Mouse (Mus musculus) frontal cortex, postnatal 14 days (tissue): ENCODE results near the gene Cbx5.
A peak's percentile ranks its signal among the peaks of the same experiment; 100 is the strongest.
"Not testable (repeated sequence)": the region's sequence is repeated elsewhere in the genome, so short reads cannot be mapped to it uniquely, and the experiment has no call there.

Experiments used
- DNase-seq, 2 experiments: peaks; one replicate each; pipeline ENCODE4 v3.0.0; 2022; ENCODE audit warnings: low spot score in 2 of 2

Gene Cbx5

DNA sequence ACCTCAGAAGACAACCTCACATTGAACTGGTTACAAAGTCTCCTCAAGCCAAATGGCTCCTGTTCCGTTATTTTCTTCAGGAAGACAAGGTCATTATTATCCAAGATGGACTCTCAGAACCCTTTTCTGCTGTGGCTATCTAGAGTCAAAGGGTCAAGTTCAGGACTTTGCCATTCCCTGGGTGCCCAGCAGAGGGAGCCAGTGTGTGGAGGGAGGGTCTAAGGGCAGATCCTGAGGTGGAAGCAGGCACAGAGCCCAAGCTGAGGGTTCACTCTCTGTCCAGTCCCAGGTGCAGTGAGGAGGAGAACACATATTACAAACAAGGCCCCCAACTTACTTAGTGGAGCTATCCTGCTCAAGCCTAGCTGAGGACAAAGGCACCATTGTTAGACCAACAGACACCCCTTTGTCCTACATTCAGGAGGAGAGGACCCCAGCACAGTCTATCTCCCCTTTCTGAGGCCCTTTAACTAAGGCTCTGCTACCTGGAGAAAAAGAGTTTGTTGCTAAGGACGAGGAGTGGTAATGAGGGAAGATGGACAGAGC is 10.7 kb upstream of the Cbx5 start:
- no peak for DNase-seq

DNA sequence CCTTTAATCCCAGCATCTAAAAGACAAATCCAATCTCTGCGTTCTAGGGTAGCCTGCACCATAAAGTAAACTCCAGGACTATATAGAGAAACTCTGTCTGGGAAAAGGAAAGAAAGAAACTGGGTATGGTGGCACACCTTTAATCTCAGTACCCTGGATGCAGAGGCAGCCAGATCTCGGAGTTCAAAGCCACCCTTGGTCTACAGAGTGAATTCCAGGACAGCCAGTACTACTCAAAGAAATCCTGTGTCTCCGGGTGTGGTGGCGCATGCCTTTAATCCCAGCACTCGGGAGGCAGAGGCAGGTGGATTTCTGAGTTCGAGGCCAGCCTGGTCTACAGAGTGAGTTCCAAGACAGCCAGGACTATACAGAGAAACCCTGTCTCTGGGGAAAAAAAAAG is 9.9 kb upstream of the Cbx5 start:
- not testable (repeated sequence) for DNase-seq

DNA sequence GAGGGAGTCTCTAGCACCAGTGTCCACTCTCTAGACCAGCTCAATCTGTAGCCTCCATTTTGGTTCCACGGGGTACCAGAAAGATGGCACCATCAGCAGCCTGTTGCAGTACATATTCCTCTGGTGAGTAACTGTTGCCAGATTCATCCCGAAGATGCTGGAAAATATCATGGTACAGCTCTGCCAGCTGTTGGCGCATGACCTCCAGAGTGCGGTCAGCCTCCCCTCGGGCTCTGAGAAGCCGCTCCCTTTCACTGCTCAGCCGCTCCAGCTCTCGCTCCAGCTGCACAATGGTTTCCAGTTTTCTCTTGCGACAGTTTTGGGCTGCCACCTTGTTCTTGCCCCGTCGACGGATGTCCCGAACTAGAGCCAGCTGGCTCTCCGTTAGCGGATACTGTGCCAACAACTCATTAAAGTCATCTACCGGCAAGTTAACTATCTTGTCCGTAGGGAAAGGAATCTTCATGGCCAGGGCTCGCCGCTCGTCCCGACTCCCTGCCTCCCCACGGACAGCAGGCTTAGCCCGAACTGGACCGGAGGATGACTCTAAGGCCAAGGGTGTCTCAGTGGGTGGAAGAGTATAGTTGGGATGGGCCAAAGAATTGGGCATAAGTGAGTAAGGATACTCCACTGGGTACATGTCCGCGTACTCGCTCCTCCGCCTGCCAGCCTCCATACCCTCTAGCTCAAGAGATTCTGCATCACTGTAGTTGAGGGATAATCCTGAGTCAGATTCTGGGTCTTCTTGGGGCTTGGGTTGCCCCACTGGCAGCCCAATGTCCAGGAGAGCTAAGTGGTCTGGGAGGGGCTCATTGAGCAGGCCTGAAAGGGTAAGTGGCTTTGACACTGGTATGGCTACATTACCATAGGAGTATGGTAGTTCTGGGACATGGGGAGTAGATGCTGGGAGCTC is 9.0 kb upstream of the Cbx5 start:
- DNase-seq = no peak

DNA sequence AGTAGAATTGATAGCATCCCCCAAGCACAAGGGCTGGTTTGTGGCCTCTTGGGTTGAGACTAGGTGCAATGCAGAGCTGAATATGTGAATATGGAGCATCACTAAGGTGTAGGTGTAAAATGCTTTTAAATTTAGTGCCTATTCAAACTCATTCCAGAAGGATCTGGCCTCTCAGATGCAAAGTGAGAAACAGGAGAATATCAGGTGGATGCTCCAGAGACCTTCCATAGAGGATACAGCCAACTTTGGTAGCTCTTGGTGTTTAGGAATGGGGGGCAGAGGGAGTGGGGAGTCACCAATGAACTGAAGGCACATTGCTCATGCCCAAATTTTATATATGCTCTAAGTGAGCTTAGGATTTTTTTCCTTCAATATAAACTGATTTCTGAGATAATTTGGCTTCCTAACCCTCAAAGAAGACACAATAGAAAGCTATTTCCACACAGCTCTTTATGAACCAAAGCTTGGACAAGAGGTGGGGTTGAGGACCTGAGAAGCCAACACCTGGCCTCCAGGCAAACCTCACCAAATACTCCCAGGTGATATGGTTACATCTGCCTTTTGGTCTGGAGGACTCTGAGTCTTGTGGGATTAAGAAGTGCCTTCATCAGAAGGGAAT is 8.3 kb upstream of the Cbx5 start:
- no peak for DNase-seq

DNA sequence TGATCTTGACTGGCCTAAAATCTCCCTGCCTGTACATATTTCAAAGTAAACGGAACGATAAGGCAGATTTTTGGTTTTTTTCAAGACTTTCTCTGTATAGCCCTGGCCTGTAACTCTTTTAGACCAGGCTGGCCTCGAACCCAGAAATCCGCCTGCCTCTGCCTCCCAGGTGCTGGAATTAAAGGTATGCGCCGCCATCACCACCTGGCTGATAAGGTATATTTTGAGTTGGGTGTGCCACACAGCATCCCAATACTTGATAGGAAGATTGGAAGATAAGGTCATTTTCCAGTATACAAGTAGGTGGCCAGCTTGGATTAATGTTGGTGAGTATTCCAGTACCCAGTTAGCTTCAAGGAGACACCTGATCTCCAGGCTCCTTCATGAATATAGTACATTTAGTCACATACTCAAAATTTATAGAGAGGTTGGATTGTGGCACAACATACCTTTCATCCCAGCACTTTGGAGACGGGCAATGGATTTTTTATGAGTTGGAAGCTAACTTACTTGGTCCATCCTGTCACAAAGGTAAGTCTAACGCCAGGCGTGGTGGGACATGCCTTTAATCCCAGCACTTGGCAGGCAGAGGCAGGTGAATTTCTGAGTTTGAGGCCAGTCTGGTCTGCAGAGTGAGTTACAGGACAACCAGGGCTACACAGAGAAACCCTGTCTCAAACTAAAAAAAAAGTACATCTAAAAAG is 7.6 kb upstream of the Cbx5 start:
- DNase-seq = no peak

DNA sequence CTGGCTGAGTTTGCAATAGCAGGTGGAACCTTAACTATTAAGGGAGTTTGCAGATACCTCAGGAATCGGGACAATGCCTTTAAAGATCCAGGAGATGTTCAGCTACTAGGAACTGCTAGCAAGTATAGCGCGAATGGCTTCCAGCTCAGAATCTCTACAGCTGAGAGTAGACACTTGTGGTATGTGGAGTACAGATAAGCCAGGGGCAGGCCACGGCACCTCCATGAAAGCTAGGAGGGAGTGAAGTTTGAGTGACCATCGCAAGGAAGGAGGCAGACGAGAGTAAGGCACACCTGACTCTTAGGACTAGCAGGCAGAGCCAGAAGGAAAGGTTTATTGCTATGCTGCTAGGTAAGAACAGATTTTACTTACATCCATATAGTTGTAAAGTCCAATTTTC is 6.0 kb upstream of the Cbx5 start:
- no peak for DNase-seq

DNA sequence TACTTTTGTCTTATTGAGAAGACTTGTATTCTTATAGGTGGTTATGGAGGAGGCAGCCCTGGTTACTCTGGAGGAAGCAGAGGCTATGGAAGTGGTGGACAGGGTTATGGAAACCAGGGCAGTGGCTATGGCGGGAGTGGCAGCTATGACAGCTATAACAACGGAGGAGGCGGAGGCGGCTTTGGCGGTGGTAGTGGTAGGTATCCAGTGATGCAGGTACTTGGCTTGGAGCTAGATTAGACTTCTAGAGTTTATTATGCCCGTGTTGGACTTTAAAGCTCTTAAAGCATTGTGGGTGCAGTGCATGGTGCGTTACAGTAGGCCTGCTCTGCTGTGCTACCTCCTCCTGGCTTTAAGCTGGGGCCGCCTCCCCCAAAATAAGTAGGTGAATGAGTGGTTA is 3.3 kb upstream of the Cbx5 start:
- no peak for DNase-seq

DNA sequence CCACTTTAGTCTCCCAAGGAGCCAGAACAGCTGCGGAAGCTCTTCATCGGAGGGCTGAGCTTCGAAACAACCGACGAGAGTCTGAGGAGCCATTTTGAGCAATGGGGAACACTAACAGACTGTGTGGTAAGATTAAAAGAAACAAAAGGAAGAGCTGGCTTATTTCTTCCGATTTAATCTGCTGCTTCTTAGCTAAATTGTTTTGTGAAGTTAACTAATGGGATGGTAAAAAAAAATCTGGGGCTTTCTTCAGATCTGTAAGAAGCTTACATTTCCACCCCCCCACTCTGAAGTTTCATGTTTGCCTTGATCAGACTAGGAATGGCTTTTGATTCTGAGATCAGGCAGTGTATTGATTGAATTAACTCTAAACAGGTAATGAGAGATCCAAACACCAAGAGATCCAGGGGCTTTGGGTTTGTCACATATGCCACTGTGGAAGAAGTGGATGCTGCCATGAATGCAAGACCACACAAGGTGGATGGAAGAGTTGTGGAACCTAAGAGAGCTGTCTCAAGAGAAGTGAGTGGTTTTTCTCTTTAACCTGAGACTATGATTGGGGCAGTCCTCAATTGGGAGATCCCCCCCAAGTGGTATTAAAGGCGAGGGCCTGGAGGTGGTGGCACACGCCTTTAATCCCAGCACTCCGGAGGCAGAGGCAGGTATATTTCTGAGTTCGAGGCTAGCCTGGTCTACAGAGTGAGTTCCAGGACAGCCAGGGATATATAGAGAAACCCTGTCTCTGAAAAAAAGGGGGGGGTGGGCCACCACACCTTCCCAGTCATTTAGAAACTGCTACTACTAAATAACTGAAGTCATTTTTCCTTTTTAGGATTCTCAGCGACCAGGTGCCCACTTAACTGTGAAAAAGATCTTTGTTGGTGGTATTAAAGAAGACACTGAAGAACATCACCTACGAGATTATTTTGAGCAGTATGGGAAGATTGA is 1.7 kb upstream of the Cbx5 start:
- DNase-seq = not testable (repeated sequence)

DNA sequence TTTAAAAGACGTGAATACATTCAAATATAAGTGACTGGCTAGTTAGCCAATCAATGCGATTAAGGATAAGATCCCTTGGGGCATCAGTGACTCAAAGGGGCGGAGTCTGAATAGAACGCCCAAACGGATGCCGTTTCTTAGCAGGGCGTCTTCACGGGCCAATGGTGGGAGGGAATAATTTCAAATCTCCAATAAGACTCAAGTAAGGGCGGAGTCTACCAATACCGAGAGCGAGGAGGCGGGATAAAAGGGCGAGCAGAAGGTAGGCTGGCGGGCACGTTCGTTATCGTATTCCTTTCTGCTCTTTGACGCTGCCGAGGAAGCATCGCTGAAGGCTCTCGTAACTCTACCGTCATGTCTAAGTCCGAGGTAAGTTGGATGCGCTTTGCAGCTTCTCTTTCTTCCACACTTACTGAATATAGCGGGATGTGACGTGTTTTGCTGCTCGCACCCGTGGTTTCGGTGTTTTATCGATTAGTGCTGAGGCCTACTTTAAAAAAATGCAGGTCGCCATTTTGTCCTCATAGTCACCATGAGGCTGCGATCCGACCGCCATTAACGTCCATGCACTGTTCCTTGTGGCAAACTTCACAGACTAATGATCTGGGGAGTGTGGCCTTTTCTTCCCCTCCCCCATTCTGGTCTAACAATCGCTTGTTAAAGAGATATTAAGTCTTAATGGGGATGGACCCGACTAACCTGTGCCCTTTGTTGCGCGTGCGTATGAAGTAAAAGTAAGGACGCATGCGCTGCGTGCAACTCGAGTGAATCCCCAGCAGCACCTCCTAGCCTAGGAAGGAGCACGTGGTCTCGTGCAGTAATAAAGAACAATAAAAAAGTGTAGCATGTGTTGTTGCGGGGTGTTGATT is 778 bp upstream of the Cbx5 start, which contains the start of gene Hnrnpa1:
Gene Hnrnpa1, plus strand, starts transcription at position 273 of the 869 bp plus-strand sequence.
- peak; percentile 90 to 94 for DNase-seq

DNA sequence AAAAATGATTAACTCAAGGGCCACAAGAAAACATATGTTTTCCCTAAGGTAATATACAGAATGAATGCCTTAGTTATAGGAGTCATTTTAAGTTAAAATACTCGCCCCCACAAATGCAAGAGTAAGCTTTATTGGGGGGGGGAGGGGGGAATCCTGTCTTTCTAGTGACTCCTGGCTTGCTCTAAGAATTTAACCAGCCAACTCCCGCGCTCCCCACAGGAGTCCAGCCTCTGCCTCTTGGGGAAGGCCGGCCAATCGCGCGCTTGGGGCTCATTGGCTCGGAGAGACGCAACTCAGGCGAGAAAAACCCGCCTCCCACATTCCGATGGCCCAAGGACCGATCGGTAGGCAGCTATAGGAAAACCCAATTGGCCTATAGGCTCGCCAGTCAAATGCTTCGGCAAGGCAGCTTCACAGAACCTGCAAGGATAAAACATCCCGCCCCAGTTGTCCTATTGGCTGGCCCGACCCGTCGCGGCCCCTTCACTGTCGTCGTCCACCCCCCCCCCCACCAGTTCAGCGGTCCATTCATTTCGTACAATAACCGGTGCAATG is 409 bp downstream of the Cbx5 start:
- peak; percentile 88 to 94 for DNase-seq

DNA sequence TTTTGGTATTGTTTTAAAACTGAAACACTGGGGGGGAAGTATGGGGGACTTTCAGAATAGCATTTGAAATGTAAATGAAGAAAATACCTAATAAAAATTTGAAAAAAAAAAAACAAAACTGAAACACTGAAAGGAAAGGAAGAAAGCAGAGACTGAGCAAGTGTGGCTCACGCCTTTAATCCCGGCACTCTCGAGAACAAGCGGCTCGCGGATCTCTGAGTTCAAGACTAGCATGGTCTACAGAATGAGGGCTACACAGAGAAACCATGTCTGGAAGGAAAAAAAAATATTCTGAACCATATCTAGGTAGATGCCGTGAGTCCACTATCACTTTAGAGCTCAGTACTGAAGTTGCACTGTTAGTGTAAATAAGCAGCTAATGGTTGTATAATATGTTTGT is 2.3 kb downstream of the Cbx5 start:
- DNase-seq = no peak

DNA sequence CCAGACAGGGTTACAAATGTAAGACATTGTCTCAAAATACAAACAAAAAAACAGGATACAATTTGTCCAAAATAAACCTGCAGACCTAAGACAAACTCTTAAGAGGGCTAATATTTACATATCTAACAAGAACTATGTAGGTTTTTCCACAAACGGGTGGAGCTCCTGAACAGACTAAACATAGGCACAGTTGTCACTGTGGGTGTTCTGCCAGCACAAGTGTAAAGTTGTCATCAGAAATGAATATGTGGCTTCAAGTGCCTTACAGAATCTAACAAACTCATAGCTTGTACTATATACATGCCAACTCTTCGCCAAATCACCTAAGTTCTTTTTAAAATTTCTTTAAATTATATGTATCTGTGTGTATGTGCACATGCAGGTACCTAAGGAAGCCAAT is 6.5 kb downstream of the Cbx5 start:
- DNase-seq = no peak

DNA sequence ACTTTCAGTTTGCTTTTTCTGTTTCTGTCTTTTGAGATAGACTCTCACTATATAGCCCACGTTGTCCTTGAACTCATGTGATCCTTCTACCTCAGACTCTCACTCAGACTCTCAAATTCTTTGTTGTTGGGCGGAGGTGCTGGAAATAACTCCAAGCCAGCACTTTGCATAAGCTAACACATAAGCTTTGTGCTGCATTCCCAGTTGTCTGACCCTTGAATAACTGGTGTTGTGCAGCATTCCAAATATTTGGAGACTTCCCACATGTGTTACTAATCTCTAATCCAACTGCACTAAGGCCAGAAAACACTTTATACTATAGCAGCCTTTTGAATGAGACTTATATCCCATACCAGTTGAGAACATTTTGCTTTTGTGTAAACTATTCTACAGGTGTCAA is 10.7 kb downstream of the Cbx5 start:
- no peak for DNase-seq

DNA sequence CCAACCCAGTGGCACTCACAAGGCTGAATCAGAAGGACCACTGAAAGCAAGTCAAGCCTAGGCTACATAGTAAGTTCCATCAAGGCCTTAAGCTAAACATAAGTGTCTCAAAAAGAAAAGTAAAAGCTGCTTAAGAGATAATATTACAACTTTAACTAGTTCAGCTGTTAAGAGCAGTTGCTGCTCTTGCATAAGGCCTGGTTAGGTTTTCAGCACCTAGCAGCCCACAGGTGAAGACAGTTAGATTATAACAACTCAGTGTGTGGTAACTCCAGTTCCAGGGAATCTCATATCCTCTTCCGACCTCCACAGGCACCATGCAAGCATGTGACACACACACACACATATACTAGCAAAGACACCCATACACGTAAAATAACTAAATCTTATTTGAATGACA is 12.0 kb downstream of the Cbx5 start:
- no peak for DNase-seq

DNA sequence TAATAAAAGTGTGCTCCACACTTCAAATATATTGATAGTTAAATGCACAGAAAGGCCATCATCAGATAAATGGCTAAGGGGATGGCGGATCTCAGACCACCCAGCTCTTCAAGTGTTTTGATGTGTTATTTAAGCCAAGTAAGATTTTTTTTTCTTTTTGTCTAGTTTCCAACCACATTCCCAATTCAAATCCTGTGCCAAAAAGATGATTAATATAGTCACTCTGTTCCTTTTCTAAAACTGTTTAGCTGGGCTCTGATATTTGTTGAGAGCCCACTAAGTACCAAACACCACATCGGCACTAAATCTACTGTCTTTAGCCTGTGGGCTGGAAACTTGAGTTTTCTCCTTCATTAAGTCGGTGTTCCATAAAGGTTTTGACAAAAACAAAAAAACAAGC is 12.6 kb downstream of the Cbx5 start:
- no peak for DNase-seq

DNA sequence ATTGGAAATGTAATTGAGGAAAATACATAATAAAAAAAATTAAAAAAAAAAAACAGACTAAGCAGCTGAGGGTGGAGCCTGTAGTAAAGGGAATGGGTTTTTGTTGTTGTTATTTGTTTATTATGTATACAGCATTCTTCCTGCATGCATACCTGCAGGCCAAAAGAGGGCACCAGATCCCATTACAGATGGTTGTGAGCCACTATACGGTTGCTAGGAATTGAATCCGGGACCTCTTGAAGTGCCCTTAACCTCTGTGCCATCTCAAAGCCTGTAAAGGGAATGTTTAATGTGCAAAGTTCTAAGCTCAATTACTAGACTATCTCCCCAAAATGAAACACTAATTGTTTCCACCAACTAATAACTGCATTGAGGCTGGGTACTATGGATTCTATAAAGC is 15.5 kb downstream of the Cbx5 start:
- no peak for DNase-seq

DNA sequence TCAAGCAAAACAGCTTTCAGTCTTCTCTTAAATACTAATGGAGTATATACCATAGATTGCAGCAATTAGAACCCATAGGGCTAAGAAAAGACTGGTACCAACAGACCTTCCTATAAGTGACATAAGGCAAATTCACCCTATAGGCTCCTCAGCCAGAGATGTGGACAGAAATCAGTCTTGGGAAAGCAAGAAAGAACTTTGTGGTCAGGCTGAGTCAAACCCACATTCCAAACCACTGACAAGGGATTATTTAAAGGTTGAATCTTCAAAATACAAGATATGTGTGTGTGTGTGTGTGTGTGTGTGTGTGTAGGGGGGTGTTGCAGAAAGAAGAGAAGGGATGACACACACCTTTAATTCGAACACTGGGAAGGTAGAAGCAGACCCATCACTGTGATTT is 18.2 kb downstream of the Cbx5 start:
- no peak for DNase-seq

DNA sequence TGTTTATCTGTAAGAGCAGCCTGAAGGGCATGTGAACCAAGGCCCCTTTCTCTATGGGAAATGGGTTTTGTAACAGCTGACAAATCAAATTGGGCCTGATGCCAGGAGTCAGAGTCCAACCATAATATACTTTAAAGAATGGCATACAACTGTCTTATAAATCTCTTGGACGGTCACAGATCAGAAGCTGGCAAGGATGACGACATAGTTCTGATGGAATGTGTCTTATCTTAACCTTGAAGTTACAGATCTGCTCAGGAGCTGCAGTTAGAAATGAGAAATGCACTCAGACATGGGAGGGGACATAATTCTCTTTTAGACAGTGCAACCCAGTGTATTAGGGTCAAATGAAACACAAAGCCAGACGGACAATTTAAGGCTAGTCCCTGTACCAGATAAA is 18.8 kb downstream of the Cbx5 start:
- no peak for DNase-seq

DNA sequence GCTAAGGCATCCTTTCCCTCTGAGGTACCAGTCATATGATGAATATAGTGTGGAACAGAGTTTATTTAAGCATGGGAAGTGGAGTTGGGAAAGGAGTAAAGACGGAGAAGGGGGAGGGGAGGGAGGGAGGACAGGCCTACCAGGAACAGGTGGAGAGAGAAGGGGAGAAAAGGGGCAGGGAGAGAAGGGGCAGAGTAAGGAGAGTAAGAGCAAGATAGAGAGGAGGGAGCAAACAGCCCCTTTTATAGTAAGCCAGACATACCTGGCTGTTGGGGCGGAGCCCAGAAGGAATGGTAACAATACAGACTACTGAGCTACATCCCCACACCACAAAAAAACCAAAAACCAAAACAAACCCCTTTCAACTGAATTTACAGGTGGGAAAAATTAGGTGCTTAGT is 23.6 kb downstream of the Cbx5 start:
- DNase-seq = no peak
